Mouse (Mus musculus) kidney, adult 11 months (tissue): ENCODE data around the gene Mybpc2.
A peak's percentile ranks its signal among the peaks of the same experiment; 100 is the strongest.

Source experiments
- DNase-seq: peaks from one replicate; pipeline ENCODE4 v3.0.0; 2022

Mybpc2 gene

GRCm38 (mm10) chr7:44482836-44483435, 41.5 kb downstream of the Mybpc2 start:
- no peak for DNase-seq

- no peak for DNase-seq
Measured at GRCm38 (mm10) chr7:44475046-44475614, 49.3 kb downstream of the Mybpc2 start.

DNA sequence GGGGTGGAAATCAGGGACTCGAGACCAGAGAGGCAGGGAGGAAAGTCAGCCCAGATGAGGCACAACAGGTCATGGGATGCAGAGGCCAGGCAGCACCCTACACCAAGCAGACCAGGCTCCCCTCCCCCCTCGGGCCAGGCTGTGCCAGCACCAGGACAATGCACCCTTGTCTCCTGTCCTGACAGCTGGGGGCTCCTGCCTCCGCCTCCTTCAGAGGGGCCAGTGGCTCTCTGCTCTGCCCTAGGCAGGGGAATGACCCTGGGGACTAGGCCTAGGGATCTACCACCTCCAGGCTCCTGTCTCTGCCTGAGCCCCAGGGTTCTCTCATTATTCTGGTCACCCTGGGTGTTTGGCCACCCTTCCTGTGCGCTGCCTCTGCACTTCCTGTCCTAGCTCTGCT, 50.0 kb downstream of the Mybpc2 start:
- DNase-seq, result no peak

GRCm38 (mm10) chr7:44472961-44473646, 51.4 kb downstream of the Mybpc2 start:
- no peak for DNase-seq

DNA sequence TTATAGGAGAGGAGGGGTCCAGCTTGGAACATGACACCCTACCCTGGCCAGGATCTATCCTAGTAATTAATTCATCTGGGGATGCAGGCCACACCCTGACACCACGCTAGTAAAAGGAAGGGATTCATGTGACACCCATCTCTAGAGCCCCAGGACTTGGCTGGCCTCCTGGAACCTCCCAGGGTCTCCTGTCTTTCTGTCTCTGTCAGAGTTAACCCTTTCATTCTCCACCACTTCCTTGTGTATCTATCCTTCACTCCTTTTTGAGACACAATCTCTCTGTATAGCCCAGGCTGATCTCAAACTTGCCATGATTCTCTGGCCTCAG, 51.9 kb downstream of the Mybpc2 start:
- DNase-seq, result no peak

- no peak for DNase-seq
Measured at GRCm38 (mm10) chr7:44471880-44472557, 52.4 kb downstream of the Mybpc2 start.

GRCm38 (mm10) chr7:44470696-44471612, 53.5 kb downstream of the Mybpc2 start:
- no peak for DNase-seq

DNA sequence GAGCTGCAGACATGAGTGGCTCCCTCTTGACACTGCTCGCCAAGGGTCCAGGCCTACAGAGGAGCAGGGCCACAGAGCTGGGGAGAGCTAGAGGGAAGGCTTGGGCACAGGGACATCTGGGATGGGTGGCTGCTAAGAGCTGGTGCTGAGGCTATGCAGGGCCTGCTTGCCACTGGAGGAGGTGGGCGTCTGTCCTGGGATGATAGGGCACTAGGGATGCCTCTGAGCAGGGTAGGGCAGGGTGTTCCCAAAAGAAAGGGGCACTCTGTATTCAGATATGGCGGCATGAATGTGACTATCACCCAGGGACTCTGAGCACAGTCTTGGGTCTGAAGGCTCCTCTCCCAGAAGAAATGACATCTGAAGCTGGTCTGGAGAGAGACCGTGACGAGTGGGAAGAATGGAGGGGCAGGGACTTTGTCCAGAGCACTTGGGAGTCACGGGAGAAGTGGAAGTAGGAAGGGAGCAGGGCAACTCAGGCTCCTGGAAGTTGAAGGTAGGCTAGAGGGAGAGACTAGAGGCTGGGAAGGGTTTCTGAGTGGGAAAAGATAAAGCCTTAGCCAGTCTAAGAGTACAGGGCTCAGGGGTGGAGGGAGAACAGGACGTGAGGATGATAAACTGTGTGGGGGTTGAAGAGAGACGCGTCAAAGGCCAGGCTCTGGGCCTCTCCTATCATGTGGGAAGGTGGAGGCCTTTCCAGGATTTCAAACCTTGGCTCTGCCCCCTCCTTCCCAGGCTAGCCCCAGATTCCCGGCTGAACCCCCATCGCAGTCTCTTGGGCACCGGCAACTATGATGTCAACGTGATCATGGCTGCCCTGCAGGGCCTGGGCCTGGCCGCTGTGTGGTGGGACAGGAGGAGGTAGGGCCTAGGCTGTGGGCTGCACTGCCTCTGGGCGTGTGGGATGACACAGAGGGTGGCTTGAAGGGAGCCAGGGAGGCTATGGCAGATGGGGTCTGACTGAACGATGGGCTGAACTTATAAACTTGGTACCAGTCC, 54.5 kb downstream of the Mybpc2 start:
- no peak for DNase-seq

GRCm38 (mm10) chr7:44468644-44469285, 55.7 kb downstream of the Mybpc2 start:
- DNase-seq, result no peak

GRCm38 (mm10) chr7:44467811-44468411, 56.5 kb downstream of the Mybpc2 start, which contains the start of gene Josd2:
TSS of gene Josd2 (plus strand) at chr7:44467980.
- peak; percentile 98 for DNase-seq

- DNase-seq, result peak; percentile 34
Measured at GRCm38 (mm10) chr7:44466888-44467311, 57.6 kb downstream of the Mybpc2 start.

- DNase-seq, result peak; percentile 26
Measured at GRCm38 (mm10) chr7:44466006-44466887, 58.2 kb downstream of the Mybpc2 start.

DNA sequence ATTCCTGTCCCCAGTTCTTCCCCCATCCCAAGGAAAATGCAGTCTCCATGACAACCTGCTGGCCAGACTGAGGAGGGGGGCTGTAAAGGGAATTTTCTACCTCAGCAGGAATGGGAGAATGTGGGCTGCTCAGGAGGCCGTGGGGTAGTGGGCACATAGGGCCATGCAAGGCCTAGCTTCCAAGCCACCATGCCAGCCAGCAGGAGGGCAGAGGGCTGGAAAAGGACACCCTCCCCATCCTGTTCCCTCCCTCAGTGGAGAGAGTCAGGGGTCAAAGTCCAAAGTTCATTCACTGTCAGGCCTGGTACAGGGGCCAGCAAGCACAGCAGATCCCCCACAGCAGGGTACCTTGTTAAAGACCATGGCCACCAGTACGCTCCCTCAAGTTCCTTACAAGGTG, 59.3 kb downstream of the Mybpc2 start, which contains the start of gene Aspdh:
Aspdh (plus strand) TSS at position 281 of the 400 bp plus-strand sequence.
- peak; percentile 78 for DNase-seq

DNA sequence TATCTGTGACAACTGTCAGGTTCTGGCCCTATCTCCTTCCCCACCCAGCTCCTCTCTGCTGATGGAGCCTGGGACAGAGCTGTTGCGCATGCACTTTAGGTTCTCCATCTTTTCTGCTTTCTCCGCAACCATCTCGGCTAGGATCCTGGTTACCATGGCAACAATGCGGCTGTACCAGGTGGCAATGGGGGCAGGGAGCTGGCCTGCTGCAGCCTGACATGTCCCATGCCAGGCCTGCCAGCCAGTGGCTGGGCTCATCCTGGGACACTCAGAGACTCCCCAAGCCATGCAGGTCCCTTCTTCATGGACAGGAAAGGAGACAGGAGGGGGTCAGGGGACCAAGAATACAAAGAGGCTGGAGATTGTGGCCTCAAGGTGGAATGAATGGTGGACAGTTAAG, 59.9 kb downstream of the Mybpc2 start:
- no peak for DNase-seq

DNA sequence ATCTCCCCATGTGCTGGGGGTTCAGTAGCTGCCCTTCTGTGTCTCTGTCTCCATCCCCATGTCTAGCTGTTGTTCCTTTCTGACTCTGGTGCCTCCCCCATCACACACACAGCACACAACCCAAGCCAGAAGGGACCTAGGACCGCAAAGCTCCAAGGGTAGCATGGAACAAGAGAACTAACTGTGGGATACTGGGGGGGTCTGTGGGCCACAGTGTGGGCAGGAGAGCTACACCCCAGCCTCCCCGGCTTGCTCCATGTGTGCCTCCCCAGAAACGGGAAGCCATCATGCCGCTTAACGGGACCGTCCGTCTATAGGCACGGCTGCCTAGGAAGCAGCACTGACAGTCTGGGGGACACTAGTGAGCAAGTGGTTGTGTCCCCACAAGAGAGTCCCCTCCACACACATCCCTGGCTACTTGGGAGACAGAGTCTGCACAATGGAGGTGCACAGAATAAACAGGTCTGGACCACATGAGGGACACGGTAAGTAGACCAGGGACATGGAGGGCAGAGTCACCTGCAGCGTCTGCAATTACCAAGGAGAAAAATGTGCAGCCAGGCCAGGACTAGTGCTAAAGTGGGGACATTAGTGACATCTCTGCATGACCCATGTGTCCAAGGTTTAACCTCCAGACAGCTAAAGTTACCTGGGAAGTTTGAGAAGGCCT, 60.8 kb downstream of the Mybpc2 start:
- no peak for DNase-seq

DNA sequence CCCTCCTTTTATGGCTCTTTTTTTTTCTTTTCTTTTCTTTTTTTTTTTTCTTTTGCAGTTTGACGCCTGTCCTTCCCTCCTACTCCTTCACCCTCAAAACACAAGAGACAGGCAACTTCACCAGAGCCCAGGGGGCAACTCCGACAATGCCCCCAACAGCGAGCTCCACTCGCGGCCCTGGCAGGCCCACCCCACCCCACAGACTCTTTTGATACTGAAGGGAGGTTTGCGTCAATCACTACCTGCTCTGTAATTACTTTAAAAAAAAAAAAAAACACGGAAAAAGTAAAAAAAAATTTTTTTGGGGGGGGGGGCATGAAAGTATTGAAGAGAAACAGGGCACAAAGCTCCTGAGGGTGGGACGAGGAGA, 61.4 kb downstream of the Mybpc2 start:
- DNase-seq, result no peak

GRCm38 (mm10) chr7:44462218-44463055, 62.0 kb downstream of the Mybpc2 start:
- DNase-seq, result no peak
